Mouse (Mus musculus): Measurements from ENCODE around the gene Dhh. TPM values are rescaled to one million over a fixed set of nuclear protein-coding genes. Genes with fewer than 3 reads are reported as not detected.

Dhh gene
- polyA plus RNA-seq, 1 experiment from 2014 or later, result 0.57 TPM

- Histone ChIP-seq H3K4me2 (ENCODE audit: low read length) (peak overlapping the region; percentile 100), H3K27me3 (ENCODE audit: control insufficient read depth, insufficient read depth, low read length) (no peaks in the 10 kb centered on the region), H3K4me3 (replicated peaks; ENCODE audit: low read depth, low read length) (peak overlapping the region; percentile 97), H3K36me3 (ENCODE audit: control insufficient read depth, insufficient read depth, low read length) (no peaks in the 10 kb centered on the region), H3K4me1 (ENCODE audit: control insufficient read depth, insufficient read depth, low read length) (peaks cover 34% of the 10 kb centered on the region), H3K27ac (replicated peaks; ENCODE audit: low read depth, low read length) (peak overlapping the region; percentile 99), H3K9me3 (ENCODE audit: control insufficient read depth, low read length) (no peaks in the 10 kb centered on the region), H3K9ac (replicated peaks; ENCODE audit: low read length) (peak overlapping the region; percentile 94)
- DNase-seq, result peak; percentile 98
- ATAC-seq (ENCODE audit: low FRiP score, low TSS enrichment), result peak; percentile 86
- 2% methylated on average over 51 of the region's 51 CpGs for WGBS
Observed at GRCm38 (mm10) chr15:98871916-98872888, 26.1 kb downstream of the Dhh start.

- Histone ChIP-seq H3K27ac (replicated peaks; ENCODE audit: low read depth, low read length) (peak within 1 kb of the TSS; percentile 99), H3K27me3 (ENCODE audit: control insufficient read depth, insufficient read depth, low read length) (no peaks in the 10 kb centered on the region), H3K4me2 (ENCODE audit: low read length) (peak within 1 kb of the TSS; percentile 100), H3K9me3 (ENCODE audit: control insufficient read depth, low read length) (no peaks in the 10 kb centered on the region), H3K4me1 (ENCODE audit: control insufficient read depth, insufficient read depth, low read length) (peaks cover 34% of the 10 kb centered on the region), H3K36me3 (ENCODE audit: control insufficient read depth, insufficient read depth, low read length) (peaks cover 3% of the 10 kb centered on the region), H3K9ac (replicated peaks; ENCODE audit: low read length) (peak within 1 kb of the TSS; percentile 94), H3K4me3 (replicated peaks; ENCODE audit: low read depth, low read length) (peak within 1 kb of the TSS; percentile 97)
- DNase-seq (peak; percentile 73), ATAC-seq (ENCODE audit: low FRiP score, low TSS enrichment) (peak; percentile 31)
- under 1% methylated on average over 80 of the region's 94 CpGs for WGBS
Observed at GRCm38 (mm10) chr15:98871070-98871915, 27.0 kb downstream of the Dhh start, which contains the start of gene Kmt2d. Gene Kmt2d, minus strand, starts transcription at chr15:98871204.

- H3K4me2 ChIP-seq (ENCODE audit: low read length), result peak overlapping the region; percentile 100
- no peaks in the 10 kb centered on the region for H3K9me3 ChIP-seq (ENCODE audit: control insufficient read depth, low read length)
- WGBS, result under 1% methylated on average over 16 of the region's 16 CpGs
- H3K36me3 ChIP-seq (ENCODE audit: control insufficient read depth, insufficient read depth, low read length), result peaks cover 12% of the 10 kb centered on the region
- DNase-seq (no peak), ATAC-seq (ENCODE audit: low FRiP score, low TSS enrichment) (no peak; the same call in 1 of the 2 replicates)
- H3K27ac ChIP-seq (replicated peaks; ENCODE audit: low read depth, low read length), result peak overlapping the region; percentile 99
- peaks cover 34% of the 10 kb centered on the region for H3K4me1 ChIP-seq (ENCODE audit: control insufficient read depth, insufficient read depth, low read length)
- peak overlapping the region; percentile 94 for H3K9ac ChIP-seq (replicated peaks; ENCODE audit: low read length)
- no peaks in the 10 kb centered on the region for H3K27me3 ChIP-seq (ENCODE audit: control insufficient read depth, insufficient read depth, low read length)
- H3K4me3 ChIP-seq (replicated peaks; ENCODE audit: low read depth, low read length), result peak overlapping the region; percentile 97
Observed at GRCm38 (mm10) chr15:98870179-98871069, 27.9 kb downstream of the Dhh start.

GRCm38 (mm10) chr15:98869342-98870178 is 28.8 kb downstream of the Dhh start:
- WGBS, result 10% methylated on average over 8 of the region's 8 CpGs
- H3K27me3 ChIP-seq (ENCODE audit: control insufficient read depth, insufficient read depth, low read length), result no peaks in the 10 kb centered on the region
- DNase-seq, result no peak
- H3K27ac ChIP-seq (replicated peaks; ENCODE audit: low read depth, low read length), result no peak overlapping the region
- H3K36me3 ChIP-seq (ENCODE audit: control insufficient read depth, insufficient read depth, low read length), result peaks cover 21% of the 10 kb centered on the region
- peaks cover 34% of the 10 kb centered on the region for H3K4me1 ChIP-seq (ENCODE audit: control insufficient read depth, insufficient read depth, low read length)
- ATAC-seq (ENCODE audit: low FRiP score, low TSS enrichment), result no peak
- H3K9ac ChIP-seq (replicated peaks; ENCODE audit: low read length), result peak overlapping the region; percentile 94
- no peaks in the 10 kb centered on the region for H3K9me3 ChIP-seq (ENCODE audit: control insufficient read depth, low read length)
- H3K4me2 ChIP-seq (ENCODE audit: low read length), result peak overlapping the region; percentile 100
- H3K4me3 ChIP-seq (replicated peaks; ENCODE audit: low read depth, low read length), result peak overlapping the region; percentile 97

- peaks cover 31% of the 10 kb centered on the region for H3K36me3 ChIP-seq (ENCODE audit: control insufficient read depth, insufficient read depth, low read length)
- H3K9me3 ChIP-seq (ENCODE audit: control insufficient read depth, low read length), result no peaks in the 10 kb centered on the region
- no peak overlapping the region for H3K27ac ChIP-seq (replicated peaks; ENCODE audit: low read depth, low read length)
- H3K4me2 ChIP-seq (ENCODE audit: low read length), result peak overlapping the region; percentile 100
- peak overlapping the region; percentile 97 for H3K4me3 ChIP-seq (replicated peaks; ENCODE audit: low read depth, low read length)
- ATAC-seq (ENCODE audit: low FRiP score, low TSS enrichment) (no peak), DNase-seq (no peak)
- WGBS, result 34% methylated on average over 11 of the region's 11 CpGs
- no peaks in the 10 kb centered on the region for H3K27me3 ChIP-seq (ENCODE audit: control insufficient read depth, insufficient read depth, low read length)
- peak overlapping the region; percentile 94 for H3K9ac ChIP-seq (replicated peaks; ENCODE audit: low read length)
- peaks cover 34% of the 10 kb centered on the region for H3K4me1 ChIP-seq (ENCODE audit: control insufficient read depth, insufficient read depth, low read length)
Observed at GRCm38 (mm10) chr15:98868346-98869063, 29.8 kb downstream of the Dhh start.

GRCm38 (mm10) chr15:98867321-98867720 is 31.0 kb downstream of the Dhh start:
- Histone ChIP-seq H3K4me2 (ENCODE audit: low read length) (peak overlapping the region; percentile 100), H3K9ac (replicated peaks; ENCODE audit: low read length) (no peak overlapping the region), H3K4me3 (replicated peaks; ENCODE audit: low read depth, low read length) (peak overlapping the region; percentile 97; the same call in 1 of the 2 replicates), H3K4me1 (ENCODE audit: control insufficient read depth, insufficient read depth, low read length) (peaks cover 31% of the 10 kb centered on the region), H3K27ac (replicated peaks; ENCODE audit: low read depth, low read length) (no peak overlapping the region), H3K27me3 (ENCODE audit: control insufficient read depth, insufficient read depth, low read length) (no peaks in the 10 kb centered on the region), H3K36me3 (ENCODE audit: control insufficient read depth, insufficient read depth, low read length) (peaks cover 43% of the 10 kb centered on the region), H3K9me3 (ENCODE audit: control insufficient read depth, low read length) (no peaks in the 10 kb centered on the region)
- ATAC-seq (ENCODE audit: low FRiP score, low TSS enrichment), result no peak
- 77% methylated on average over 6 of the region's 6 CpGs for WGBS
- peak; percentile 72 for DNase-seq

- H3K36me3 ChIP-seq (ENCODE audit: control insufficient read depth, insufficient read depth, low read length), result peaks cover 51% of the 10 kb centered on the region
Observed at GRCm38 (mm10) chr15:98866501-98866900, 31.8 kb downstream of the Dhh start.

More at GRCm38 (mm10) chr15:98866501-98866900, 31.8 kb downstream of the Dhh start:
- H3K27ac ChIP-seq (replicated peaks; ENCODE audit: low read depth, low read length), result no peak overlapping the region
- ATAC-seq (ENCODE audit: low FRiP score, low TSS enrichment), result no peak
- H3K9me3 ChIP-seq (ENCODE audit: control insufficient read depth, low read length), result no peaks in the 10 kb centered on the region
- H3K4me1 ChIP-seq (ENCODE audit: control insufficient read depth, insufficient read depth, low read length), result peaks cover 31% of the 10 kb centered on the region
- no peak for DNase-seq
- H3K9ac ChIP-seq (replicated peaks; ENCODE audit: low read length), result no peak overlapping the region
- no peaks in the 10 kb centered on the region for H3K27me3 ChIP-seq (ENCODE audit: control insufficient read depth, insufficient read depth, low read length)
- no peak overlapping the region for H3K4me2 ChIP-seq (ENCODE audit: low read length)
- WGBS, result 88% methylated on average over 5 of the region's 5 CpGs
- no peak overlapping the region for H3K4me3 ChIP-seq (replicated peaks; ENCODE audit: low read depth, low read length)

All from midbrain, embryonic 14.5 days (tissue).